Mouse (Mus musculus) forelimb bud, embryonic 11.5 days (tissue): ENCODE data around the gene Csnk1g2.

Experiments
- DNase-seq: peaks from one replicate; pipeline ENCODE4 v3.0.0-alpha.2; 2012; ENCODE audit warnings: low read depth, low spot score

Csnk1g2 gene

DNA sequence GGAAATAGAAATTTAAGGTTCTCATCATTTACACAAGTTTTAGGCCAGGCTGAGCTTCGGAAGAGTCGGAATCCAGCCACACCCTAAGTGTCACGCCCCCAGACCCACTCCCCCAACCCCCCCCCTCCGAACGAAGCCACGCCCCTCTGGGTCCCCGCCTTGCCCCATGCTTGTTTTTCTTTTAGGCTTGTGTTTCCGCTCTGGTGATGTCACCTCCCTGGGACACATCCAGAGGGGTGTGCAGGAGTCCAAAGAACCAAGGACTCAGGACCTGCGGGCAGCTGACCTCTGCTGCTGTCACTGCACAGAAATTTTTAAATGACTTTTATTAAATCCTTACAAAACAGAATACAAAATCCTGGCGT lies 42.4 kb downstream of the Csnk1g2 start:
- DNase-seq, result no peak

DNA sequence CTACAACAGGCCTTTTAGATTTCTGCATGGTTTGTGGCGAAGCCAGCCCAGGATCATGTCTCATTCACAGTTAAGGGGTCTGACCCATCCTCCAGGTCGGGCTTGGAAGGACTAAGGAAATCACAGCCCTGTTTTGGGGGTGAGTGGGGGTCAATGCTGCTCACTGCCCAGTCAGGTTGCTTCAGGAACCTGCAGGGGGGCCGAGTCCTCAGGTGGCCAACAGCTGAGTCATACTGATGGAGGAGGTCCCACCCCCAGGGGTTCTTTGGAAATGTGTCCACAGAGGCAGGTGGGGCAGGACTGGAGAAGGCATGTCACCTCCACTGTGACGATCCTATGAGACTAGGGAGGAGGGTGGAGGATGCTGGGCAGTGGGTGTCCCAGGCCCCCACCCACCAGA lies 42.8 kb downstream of the Csnk1g2 start:
- DNase-seq, result no peak

DNA sequence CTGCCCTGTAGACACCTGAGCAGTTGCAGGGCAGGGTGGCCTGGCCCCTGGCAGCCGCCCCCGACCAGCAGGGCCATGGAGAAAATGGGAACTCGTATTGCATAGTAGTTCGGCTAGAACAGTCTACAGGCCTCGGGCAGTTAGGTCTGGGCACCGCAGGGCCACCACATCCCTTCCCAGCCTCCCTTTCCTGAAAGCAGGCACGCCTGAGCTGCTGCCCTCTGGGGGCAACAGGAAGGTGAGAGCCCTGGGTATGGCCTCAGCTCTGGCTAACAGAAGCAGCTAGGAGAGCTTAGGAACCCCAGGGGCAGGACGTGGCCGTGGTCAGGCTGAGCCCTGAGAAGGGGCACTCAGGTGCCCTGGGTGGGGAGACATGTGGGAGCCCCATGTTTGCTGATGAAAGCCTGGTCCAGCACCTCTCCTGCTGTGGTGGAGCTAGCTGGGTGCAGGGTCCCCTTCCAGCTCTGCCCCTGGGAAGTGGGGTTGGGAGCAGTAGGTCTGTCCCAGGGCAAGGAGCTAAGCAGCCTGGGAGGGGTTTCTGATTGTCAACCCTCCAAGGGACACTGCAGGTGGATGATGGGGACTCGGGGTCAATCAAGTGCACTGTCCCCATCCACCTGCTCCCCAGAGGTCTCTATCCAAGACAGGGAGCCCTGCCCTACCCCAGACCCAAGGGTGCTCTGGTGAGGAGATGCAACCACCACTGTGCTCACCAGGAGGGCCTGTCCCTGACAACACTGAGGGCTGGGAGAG lies 43.5 kb downstream of the Csnk1g2 start:
- no peak for DNase-seq

DNA sequence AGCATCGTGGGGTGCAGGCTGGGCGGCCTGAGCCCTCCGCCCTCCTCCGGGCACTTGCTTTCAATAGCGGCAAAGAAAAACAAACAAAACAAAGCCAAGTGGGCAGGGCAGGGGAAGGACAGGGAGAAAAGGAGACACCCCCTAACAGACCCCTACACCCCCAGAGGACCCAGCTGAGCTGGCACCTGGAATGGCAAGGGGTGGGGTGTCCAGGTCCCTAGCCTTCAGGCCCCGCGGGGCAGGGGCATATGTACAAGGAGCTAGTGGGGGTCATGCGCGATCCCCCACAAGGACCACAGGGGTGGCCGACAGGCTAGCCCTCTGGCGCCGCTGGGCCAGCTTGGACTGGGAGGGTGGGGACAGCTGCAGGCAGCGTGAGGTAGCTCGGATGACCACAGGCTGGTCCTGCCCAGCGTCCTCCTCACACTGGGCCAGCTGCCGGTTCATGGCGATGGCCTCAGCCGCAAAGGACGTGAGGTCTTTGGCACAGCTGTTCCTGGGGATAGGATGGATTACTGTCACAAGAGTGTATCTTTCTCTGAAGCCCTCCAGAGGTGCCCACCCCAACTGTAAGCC lies 44.3 kb downstream of the Csnk1g2 start:
- DNase-seq, result no peak

DNA sequence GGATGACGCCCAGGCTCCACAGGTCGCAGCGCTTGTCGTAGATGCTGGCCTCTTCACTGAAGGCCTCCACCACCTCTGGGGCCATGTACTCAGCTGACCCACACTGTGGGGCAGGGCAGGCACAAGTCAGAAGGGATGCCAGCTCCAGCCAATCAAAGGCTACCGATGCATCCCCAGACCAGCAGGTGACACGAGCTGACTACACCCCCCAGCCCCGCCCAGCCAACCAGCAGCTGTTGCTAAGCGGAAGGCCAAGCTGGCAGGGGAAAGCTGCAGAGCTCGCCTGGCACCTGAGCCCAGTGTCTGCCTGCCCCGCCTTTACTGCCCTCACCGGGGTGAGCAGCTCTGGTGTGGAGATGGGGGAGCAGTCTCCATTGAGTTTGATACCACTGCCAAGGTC lies 46.0 kb downstream of the Csnk1g2 start:
- no peak for DNase-seq

DNA sequence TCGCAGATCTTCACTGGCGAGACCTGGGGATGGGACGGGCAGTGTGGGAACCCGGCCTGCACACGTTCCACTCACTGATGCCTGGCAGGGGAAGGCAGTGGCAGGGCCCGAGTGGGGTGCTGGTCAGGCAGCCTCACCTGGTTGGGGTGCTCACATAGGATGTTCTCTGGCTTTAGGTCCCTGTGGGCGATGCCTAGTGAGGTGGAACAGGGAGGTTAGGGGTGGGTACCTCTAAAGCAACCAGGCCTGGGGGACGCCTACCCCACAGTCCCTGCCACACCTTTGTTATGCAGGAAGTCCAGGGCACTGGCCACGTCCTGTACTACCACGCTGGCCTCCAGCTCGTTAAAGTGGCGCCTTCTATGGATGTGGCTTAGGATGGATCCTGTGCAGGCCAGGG lies 46.4 kb downstream of the Csnk1g2 start:
- DNase-seq, result no peak

DNA sequence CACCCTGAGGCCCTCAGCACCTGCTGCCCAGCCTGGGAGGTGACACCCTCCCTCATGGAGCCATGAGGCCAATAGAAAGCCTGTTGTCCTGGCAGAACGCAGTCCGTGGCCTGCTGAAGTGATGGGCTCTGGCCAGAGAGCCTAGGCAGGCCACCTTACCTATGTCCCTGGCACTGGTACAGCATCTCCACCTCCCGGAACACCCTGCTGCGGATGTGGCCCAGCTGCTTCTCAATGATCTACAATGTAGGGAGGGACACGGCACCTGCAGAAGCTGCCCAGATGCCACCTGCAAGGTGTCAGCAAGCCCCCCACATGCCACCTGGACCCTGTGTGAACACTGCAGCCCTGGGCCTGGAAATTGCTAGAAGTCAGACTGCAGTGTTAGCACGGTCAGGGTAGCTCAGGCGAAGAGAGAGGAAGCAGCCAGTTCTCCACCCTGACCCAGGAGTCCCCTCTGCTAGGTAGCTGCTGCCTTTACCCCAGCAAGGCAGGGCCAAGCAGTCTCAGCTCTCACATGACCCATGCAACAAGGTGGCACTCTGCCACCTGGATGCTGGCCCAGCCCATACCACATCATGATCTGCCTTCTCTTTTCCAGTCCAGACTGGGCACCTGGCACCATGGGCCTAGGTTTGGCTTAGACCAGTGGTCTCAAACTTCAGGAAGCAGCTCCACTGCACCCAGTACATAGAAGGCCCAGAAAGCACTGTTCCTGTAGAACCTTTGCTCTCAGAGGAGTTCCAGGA lies 47.3 kb downstream of the Csnk1g2 start:
- no peak for DNase-seq

DNA sequence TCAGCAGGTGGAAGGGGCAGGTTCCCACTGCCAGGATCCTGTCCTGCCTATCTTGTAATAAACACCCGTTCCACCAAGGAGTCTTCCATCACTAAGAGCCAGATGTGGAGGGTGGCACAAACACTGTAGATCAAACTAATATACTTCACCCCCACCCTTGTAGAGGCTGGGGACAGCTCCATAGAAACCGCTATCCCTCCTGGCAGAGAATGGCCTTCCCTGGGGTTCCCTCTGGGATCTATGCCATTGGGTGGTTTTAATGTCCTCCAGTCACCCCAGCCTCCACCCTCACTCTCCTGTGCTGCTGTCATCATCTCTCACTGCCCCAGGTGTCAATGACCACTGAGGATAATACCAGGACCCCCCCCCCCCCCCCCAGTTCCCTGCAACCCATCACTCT lies 47.9 kb downstream of the Csnk1g2 start:
- DNase-seq, result no peak

DNA sequence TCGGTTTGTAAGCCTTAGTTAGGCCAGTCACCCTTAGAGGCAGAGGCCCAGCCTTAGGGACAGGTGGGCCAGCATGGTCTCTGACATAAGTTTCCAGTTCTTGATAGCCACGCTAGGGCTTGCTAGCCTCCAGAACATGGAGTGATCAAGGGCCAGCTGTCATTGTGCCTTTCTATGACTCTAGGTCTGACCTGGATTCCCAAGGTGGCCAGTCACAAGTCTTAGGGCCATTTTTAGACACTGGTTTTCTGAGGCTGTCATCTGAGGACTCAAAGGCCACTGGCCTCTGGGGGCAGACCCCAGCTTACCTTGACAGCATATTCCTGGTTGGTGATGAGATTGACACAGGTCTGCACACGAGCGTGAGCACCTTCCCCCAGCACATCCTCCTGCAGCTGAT lies 48.6 kb downstream of the Csnk1g2 start:
- no peak for DNase-seq

DNA sequence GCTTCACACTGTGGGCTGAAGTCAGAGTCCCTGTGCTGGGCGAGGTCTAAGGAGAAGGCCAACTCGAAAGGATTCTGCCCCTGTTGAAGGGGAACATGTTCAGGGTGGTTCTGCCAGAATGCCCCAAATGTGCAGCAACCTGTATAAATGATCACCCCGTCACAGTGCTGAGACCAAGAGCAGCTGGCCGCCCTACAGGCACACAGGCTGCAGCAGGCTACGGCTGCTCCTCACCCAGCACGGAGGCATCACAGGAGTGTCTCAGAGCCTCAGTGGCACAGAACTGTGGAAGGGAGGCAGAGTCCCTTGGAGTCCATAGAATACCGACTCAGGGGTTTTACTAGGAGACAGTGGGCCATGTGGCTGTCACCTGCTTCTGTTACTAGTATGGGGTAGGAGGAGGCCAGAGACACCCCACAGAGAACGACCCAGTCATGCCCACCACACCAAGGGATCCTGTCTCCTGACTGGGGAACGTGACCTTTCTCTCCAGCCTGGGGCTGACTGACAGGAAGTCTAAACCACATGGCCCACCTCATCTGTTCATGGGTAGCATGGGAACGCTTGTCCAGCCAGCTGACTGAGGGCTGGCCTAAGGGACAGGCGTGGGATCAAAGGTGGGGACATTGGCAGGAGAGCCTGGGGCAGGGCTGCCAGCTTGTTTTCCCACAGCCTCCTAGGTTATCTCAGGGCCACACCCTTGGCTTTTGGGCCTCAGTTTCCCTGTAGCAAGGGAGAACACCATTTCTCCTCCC lies 49.5 kb downstream of the Csnk1g2 start:
- no peak for DNase-seq

DNA sequence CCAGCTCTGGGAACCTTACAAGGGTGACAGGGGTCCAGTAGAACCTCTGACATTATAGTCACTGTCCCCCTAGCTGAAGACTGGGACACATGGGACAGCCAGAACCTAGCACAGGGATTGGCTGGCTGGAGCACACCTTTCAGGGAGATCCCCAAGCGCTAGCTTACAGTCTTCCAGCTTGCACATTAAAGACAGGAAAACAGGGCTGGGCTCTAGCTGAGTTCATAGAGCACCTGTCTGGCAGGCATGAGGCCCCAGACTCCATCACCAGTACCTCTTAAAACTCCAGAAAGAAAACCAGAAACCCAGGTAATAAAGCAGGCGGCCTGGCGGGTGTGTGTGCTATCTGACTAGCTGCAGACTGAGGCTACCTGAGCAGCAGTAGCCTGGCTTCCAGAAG lies 51.1 kb downstream of the Csnk1g2 start:
- no peak for DNase-seq

DNA sequence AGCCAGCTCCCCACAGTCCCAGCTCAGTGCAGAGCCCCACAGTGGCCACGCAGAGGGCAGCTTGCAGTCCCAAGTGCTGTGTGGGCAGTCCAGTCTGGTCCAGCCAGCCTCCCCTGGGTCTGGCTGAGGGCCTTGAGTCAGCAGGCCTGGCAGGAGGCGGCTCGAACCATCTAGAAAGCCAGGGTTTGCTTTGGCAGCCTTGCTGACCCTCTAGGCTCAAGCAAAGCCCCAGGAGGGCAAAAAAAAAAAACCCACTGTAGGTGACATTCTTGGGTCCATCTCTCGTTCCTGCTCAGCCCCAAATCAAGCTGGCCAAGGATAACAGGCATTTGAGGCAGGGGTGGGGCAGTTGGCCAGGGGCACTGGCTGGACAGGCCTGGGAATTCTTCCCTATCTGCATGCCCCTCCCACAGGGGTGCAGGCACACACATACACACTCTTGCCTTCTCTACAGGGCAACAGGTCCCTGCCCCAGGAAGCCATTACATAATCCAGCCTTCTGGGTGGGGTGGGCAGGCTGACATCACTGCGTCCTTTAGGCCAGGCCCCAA lies 51.6 kb downstream of the Csnk1g2 start:
- DNase-seq, result no peak

DNA sequence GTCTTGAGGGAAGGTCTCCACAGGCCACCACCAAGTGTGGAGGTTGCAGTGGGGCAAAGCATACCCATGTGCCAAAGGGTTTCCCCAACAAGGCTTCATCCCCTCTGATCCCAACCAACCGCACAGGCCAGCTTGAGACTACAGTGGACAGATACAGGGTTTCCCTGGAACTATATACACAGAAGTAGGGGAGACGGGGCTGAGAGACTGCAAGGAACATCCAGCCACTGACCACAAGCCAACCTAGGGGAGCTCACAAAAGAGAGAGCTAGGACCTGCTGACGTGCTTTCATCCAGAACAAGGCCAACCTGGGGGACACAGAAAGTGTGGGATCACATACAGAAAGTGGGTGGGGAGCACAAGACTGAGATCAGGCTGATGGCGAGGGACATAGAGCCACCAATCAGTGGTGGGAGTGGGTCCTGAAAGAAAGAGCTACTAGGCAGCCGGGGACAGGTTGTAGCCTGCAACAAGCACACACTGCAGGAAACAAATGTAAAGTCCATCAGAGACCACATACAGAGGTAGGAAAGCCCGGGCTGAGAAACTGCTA lies 52.3 kb downstream of the Csnk1g2 start:
- DNase-seq, result no peak

DNA sequence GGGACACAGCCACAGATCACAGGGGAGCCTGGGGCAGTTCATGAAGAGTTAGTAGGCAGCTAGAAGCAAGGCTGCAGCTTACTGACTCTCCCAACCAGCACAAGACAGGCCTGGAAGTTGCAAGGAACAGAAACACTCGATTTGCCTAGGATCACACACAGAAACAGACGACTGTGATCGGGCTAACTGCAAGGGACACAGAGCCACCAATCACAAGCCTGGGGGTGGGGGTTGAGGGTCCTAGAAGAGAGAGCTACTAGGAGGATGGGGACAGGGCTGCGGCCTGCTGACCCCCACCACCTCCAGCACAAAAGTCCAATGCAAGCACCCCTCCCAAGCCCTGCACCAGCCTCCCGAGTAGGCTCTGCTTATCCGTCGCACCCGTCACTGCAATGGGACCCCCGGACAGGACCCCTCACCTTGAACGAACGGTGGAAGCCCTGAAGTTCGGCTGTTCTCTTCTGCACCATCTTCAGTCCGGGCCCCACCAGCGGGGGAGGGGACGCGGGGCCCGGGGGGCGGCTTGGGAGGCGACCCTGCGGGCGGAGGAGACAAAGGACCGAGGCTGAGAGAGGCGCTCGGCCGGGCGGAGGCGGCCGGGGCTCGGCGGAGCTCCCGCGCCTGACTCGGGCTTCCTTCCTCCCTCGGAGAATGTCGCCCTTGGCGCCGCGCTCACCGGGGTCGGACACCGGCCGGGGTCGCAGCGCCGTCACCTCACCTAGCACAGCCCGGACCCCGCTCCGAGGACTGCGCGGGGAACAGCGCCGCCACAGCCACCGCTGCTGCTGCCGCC lies 53.0 kb downstream of the Csnk1g2 start:
- DNase-seq, result peak; percentile 20

DNA sequence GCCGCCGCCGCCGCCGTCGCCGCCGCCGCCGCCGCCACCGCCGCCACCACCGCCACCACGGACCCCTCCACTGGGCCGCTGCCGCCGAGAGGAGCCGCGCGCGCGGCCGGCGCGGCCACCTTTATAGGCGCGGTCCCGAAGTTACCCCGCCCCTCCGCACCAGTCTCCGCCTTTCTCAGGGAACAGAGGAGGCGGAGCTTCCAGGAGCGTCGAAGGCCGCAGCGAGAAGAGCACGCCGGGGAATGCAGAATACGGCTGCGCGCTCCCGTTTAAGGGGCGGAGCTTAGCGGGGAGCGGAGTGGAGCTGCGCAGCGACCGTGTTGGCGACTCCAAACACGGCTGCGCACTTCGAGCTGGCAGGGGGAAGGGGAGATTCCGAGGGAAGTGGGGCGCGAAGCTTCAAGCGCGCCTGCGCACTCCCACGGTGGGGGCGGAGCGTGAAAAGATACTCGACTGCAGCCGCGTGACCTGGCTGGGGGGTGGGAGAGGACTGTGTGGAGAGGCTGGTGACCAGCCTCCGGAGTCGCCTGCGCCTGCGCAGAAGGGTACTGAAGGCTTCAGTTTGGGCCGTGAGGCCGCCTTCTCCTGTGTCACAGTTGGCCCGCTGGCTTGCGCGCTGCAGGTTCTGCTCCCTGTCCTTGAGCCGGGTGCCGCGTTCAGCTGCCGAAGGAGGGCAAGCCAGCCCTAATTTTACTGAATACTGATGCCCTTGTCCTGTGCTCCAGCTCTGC lies 53.7 kb downstream of the Csnk1g2 start:
- DNase-seq, result peak; percentile 100

DNA sequence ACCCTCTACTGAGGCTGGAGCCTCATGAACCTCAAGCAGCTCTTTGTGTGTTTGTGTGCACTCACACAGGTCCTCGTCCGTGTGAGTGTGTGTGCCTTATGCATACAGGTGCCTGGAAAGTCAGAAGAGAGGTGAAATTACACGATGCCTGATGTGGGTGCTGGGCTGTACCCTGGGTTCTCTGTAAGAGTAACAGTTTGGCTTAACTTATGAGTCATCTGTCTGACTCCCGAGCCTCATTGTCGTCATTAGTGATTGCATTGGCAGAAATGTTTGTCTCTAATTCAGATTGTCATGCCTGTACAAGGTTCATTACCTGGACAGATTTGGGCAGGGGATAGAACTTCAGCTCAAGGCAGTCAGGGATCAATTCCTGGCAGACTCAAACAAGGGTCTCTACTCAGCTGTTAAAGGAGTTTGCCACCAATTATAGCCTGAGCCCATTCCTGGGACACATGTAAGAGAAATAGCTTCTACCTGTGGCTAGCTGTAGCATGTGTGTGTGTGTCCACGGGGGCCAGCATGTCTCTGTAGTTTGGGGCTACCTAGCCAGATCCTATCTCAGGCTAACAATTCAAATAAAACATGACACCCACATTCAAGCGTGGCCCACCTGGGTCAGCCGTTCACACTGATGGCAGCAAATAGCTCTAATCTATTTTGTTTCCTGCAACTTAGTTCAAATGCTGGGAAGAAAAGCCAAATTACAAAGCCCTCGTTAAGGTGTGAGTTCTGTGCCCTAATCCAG lies 54.7 kb downstream of the Csnk1g2 start:
- no peak for DNase-seq

DNA sequence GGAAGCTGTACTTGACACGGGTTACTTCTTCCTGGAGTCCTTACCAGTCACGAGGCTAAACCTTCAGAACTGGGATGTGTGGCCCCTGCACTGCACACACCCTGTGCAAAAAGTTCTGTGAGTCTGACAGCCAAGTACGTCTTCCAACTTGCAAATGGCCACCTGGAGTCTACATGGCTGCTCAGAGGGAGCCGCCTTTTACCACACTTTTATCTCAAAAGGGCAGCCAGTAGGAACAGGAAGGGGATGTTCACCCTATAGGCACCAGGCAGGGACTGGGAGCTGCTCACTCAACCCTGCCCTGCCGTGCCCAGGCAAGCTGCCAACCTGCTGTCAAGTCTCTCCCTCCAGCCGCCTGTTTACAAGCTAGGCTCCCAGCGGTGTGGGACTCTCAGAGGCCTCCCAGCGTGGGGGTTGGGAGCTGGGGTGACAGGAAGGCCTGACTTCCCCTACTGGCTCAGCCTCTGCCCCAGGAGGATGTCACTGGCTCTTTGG lies 55.4 kb downstream of the Csnk1g2 start, which contains the start of gene Mknk2:
Mknk2 (minus strand) TSS at position 171 of the 495 bp plus-strand sequence.
- no peak for DNase-seq

DNA sequence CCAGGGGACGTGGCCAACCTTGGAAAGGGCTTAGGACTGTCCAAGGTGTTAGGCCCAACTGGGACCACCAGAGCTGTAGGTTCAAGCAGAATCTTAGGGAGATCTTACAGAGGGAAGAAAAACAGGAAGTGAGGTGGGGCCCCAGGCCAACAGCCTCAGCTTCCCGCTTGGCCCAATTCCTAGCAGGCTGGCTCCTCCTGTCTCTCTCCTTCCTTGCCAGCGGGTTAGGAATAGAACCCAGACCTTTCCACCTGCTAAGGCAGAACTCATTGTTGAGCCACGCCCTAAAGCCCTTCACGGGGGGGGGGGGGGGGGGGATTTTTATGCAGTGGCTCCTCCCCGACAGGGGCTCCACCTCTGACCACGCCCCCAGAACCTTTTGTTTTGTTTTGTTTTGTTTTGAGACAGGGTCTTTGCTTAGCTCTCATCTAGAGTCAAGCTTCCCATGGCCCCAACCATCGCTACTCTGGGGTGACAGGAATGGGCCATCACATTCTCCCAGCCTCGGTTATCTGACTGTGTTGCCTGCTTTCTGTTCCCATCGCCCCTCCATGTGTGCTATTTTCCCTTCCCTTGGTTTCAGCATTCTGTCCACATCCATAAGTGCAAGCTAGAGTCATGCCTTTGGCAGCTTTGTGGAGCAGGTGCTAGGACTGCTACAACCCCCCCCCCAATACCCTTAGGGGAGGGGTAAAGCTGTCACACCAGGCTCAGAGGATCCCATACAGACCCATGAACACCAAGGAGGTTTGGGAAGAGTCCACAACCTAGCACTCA lies 56.2 kb downstream of the Csnk1g2 start:
- no peak for DNase-seq
